ENCODE assay signal across 8 mouse cellular contexts in genomic region chr5:77114817-77115731, GRCm38 (mm10). TPM values are rescaled to one million over a fixed set of nuclear protein-coding genes. Genes with fewer than 3 reads are reported as not detected.
DNase-seq lines count a peak whose midpoint lies in the region; ATAC-seq and TF ChIP-seq lines count a peak whose summit lies in the region.

Hopx (minus strand) TSS chr5:77115121.

- 37% methylated on average over 33 of the region's 33 CpGs for WGBS in midbrain, embryonic 13.5 days
- 50% methylated on average over 33 of the region's 33 CpGs for WGBS in midbrain, embryonic 10.5 days
- WGBS in embryonic facial prominence, embryonic 14.5 days = 47% methylated on average over 33 of the region's 33 CpGs
- 43% methylated on average over 33 of the region's 33 CpGs for WGBS in intestine, postnatal 0 days

- ATAC-seq in midbrain, embryonic 13.5 days = peak; percentile 68
- ATAC-seq in embryonic facial prominence, embryonic 14.5 days (ENCODE audit: low read depth) = peak; percentile 42; the same call in 1 of the 2 replicates
- no peak for ATAC-seq in intestine, postnatal 0 days
- ATAC-seq in neutrophil, adult 5-6 weeks (ENCODE audit: extremely low read depth, insufficient number of reproducible peaks, low FRiP score, poor library complexity, severe bottlenecking) = no peak

- H3K4me1 ChIP-seq in midbrain, embryonic 13.5 days (replicated peaks) = peaks cover 14% of the 10 kb centered on the region
- peaks cover 11% of the 10 kb centered on the region for H3K4me1 ChIP-seq in midbrain, embryonic 10.5 days
- H3K4me1 ChIP-seq in embryonic facial prominence, embryonic 14.5 days (ENCODE audit: control insufficient read depth, insufficient read depth, low read length) = peaks cover 8% of the 10 kb centered on the region
- no peaks in the 10 kb centered on the region for H3K4me1 ChIP-seq in intestine, postnatal 0 days (replicated peaks; ENCODE audit: control insufficient read depth, insufficient read depth, low read length)

- no peak within 1 kb of the TSS for H3K27ac ChIP-seq in midbrain, embryonic 13.5 days
- H3K27ac ChIP-seq in midbrain, embryonic 10.5 days (replicated peaks) = no peak within 1 kb of the TSS
- 0 out of 2 replicates have a peak within 1 kb of the TSS, but pooled peaks have one; percentile 33 for H3K27ac ChIP-seq in embryonic facial prominence, embryonic 14.5 days (replicated peaks; ENCODE audit: low read depth, low read length)
- H3K27ac ChIP-seq in intestine, postnatal 0 days (ENCODE audit: low read depth, low read length) = no peak within 1 kb of the TSS

- peaks cover 92% of the 10 kb centered on the region for H3K27me3 ChIP-seq in midbrain, embryonic 13.5 days
- peaks cover 93% of the 10 kb centered on the region for H3K27me3 ChIP-seq in midbrain, embryonic 10.5 days (ENCODE audit: low read depth, poor library complexity, severe bottlenecking)
- no peaks in the 10 kb centered on the region for H3K27me3 ChIP-seq in embryonic facial prominence, embryonic 14.5 days (replicated peaks; ENCODE audit: control insufficient read depth, insufficient read depth, low read length)
- no peaks in the 10 kb centered on the region for H3K27me3 ChIP-seq in intestine, postnatal 0 days (replicated peaks; ENCODE audit: control insufficient read depth, insufficient read depth, low read length)

- H3K9me3 ChIP-seq in midbrain, embryonic 13.5 days = no peaks in the 10 kb centered on the region
- no peaks in the 10 kb centered on the region for H3K9me3 ChIP-seq in midbrain, embryonic 10.5 days (replicated peaks)
- no peaks in the 10 kb centered on the region for H3K9me3 ChIP-seq in embryonic facial prominence, embryonic 14.5 days (ENCODE audit: control insufficient read depth, low read length)
- no peaks in the 10 kb centered on the region for H3K9me3 ChIP-seq in intestine, postnatal 0 days (ENCODE audit: control insufficient read depth)

- H3K36me3 ChIP-seq in midbrain, embryonic 13.5 days = no peaks in the 10 kb centered on the region
- no peaks in the 10 kb centered on the region for H3K36me3 ChIP-seq in midbrain, embryonic 10.5 days
- H3K36me3 ChIP-seq in embryonic facial prominence, embryonic 14.5 days (ENCODE audit: control insufficient read depth, insufficient read depth, low read length) = no peaks in the 10 kb centered on the region
- H3K36me3 ChIP-seq in intestine, postnatal 0 days (ENCODE audit: control insufficient read depth, insufficient read depth) = no peaks in the 10 kb centered on the region

- H3K4me2 ChIP-seq in midbrain, embryonic 13.5 days (replicated peaks) = peak within 1 kb of the TSS; percentile 31; the same call in 1 of the 2 replicates
- peak within 1 kb of the TSS; percentile 38 for H3K4me2 ChIP-seq in embryonic facial prominence, embryonic 14.5 days (ENCODE audit: low read depth, low read length)
- H3K4me2 ChIP-seq in intestine, postnatal 0 days (replicated peaks; ENCODE audit: low read depth) = peak within 1 kb of the TSS; percentile 43

- peak; percentile 10; the same call in 1 of the 2 replicates for TF ChIP-seq CTCF in intestine, postnatal 0 days (IDR thresholded peaks at IDR 0.05; ENCODE audit: low read depth)

- DNase-seq in midbrain, embryonic 10.5 days (ENCODE audit: low spot score) = no peak
- peak; percentile 59 for DNase-seq in embryonic facial prominence, embryonic 14.5 days (ENCODE audit: low spot score)
- peak; percentile 89 for DNase-seq in heart, adult 8-10 months (ENCODE audit: low spot score)
- DNase-seq in left cerebral cortex, postnatal 25 days (ENCODE audit: low spot score in 2 of 2) = peak; percentile 42 to 47
- DNase-seq in thymus, postnatal 0 days (ENCODE audit: low spot score) = no peak

- H3K4me3 ChIP-seq in midbrain, embryonic 13.5 days (replicated peaks) = no peak within 1 kb of the TSS
- H3K4me3 ChIP-seq in midbrain, embryonic 10.5 days = no peak within 1 kb of the TSS
- no peak within 1 kb of the TSS for H3K4me3 ChIP-seq in embryonic facial prominence, embryonic 14.5 days (ENCODE audit: low read depth, low read length)
- no peak within 1 kb of the TSS for H3K4me3 ChIP-seq in intestine, postnatal 0 days (ENCODE audit: low read depth, low read length)

- intact Hi-C loops in left cerebral cortex, postnatal 25 days (cut with DNase I) = no loop called here

- H3K9ac ChIP-seq in midbrain, embryonic 13.5 days (replicated peaks) = no peak within 1 kb of the TSS
- H3K9ac ChIP-seq in embryonic facial prominence, embryonic 14.5 days (ENCODE audit: low read depth, low read length) = 0 out of 2 replicates have a peak within 1 kb of the TSS, but pooled peaks have one; percentile 14
- no peak within 1 kb of the TSS for H3K9ac ChIP-seq in intestine, postnatal 0 days (ENCODE audit: low read depth, low read length)

RNA-seq across cellular contexts. Expression of gene Hopx, which starts in this region (rescaled TPM):
- 0.52 and 0.62 TPM in 2 replicates for polyA plus RNA-seq in midbrain, embryonic 13.5 days (2015; fragmentation: Nextera tagmentation; extraction: Ambion mirVana)
- 0.14 TPM in 1 of 2 replicates, not detected in the other for polyA plus RNA-seq in midbrain, embryonic 10.5 days (2016; fragmentation: Nextera tagmentation; extraction: Ambion mirVana)
- 1.6 and 2.8 TPM in 2 replicates for polyA plus RNA-seq in embryonic facial prominence, embryonic 14.5 days (2014; fragmentation: Nextera tagmentation; extraction: Ambion mirVana)
- 100 to 1,000 TPM; 354 to 475 (median 429) TPM for total RNA-seq in heart, adult 8-10 months (2022)
- 10.5 and 12.0 TPM in 2 replicates for polyA plus RNA-seq in intestine, postnatal 0 days (2015; fragmentation: Nextera tagmentation; extraction: Ambion mirVana)
- total RNA-seq in left cerebral cortex, postnatal 25 days (2021) = 10 to 100 TPM; 21.1 to 25.5 TPM
- 13.6 and 16.1 TPM in 2 replicates for total RNA-seq in neutrophil, adult 5-6 weeks (2017)
- polyA plus RNA-seq in thymus, postnatal 0 days (2015; fragmentation: Nextera tagmentation; extraction: Ambion mirVana) = 0.59 and 0.77 TPM in 2 replicates

Comparison
In these comparisons a context has a peak if more than half of its experiments do, and no peak if none do; other contexts are left out.
1. RNA of gene Hopx (total RNA-seq): 354 to 475 TPM in heart, adult 8-10 months; 21.1 to 25.5 TPM in left cerebral cortex, postnatal 25 days and 13.6 to 16.1 TPM in neutrophil, adult 5-6 weeks; every median in the first group is over 10 times any median in the second.
2. Peak in ATAC-seq and H3K4me2 ChIP-seq in midbrain, embryonic 13.5 days; RNA of the gene not detected or under 1 TPM.
3. DNase-seq: peak in embryonic facial prominence, embryonic 14.5 days (single experiment), heart, adult 8-10 months (single experiment) and left cerebral cortex, postnatal 25 days (2 of 2); none in midbrain, embryonic 10.5 days (single experiment) and thymus, postnatal 0 days (single experiment).
4. Peak in every context shown above with its lines, with median percentiles within 50 percentile points of each other: H3K4me2 ChIP-seq.